Mouse (Mus musculus) MEL (cell line): Measurements from ENCODE around the gene Cdh23. TPM values are rescaled to one million over a fixed set of nuclear protein-coding genes. Genes with fewer than 3 reads are reported as not detected.

Experiments used
- DNase-seq: peaks from one replicate; pipeline ENCODE4 v3.0.0; 2011; ENCODE audit warnings: low read depth, low spot score
- H3K27ac ChIP-seq: 2 replicates; pipeline ENCODE4 v1.5.1; 2012; ENCODE audit warnings: low read depth, mild to moderate bottlenecking, control low read depth, low read length, moderate library complexity; ENCODE audit not compliant: control insufficient read depth
- H3K27me3 ChIP-seq, 2 experiments: fragments of 150-350 bp in 1 of 2; sonication (generic) in 1 of 2; 2 replicates each; pipeline ENCODE4 v1.6.1; 2012; ENCODE audit warnings: low read length in 2 of 2, mild to moderate bottlenecking in 2 of 2, improper control_type of control experiment in 1 of 2, moderate library complexity in 1 of 2; ENCODE audit not compliant: insufficient read depth in 2 of 2, control insufficient read depth in 1 of 2
- H3K36me3 ChIP-seq, 2 experiments: 2 replicates each; pipeline ENCODE4 v1.6.1; 2012 to 2014; ENCODE audit warnings: low read length in 2 of 2, improper control_type of control experiment in 1 of 2, inconsistent platforms in 1 of 2, mild to moderate bottlenecking in 1 of 2; ENCODE audit not compliant: insufficient read depth in 2 of 2, control insufficient read depth in 1 of 2
- H3K4me1 ChIP-seq, 2 experiments: fragments of 150-350 bp in 1 of 2; sonication (generic) in 1 of 2; 2 replicates each; pipeline ENCODE4 v1.6.1; 2012; ENCODE audit warnings: low read length in 2 of 2, improper control_type of control experiment in 1 of 2, mild to moderate bottlenecking in 1 of 2; ENCODE audit not compliant: insufficient read depth in 2 of 2, control insufficient read depth in 1 of 2
- H3K4me3 ChIP-seq, 2 experiments: fragments of 150-350 bp in 1 of 2; sonication (generic) in 1 of 2; 2 replicates each; pipeline ENCODE4 v1.5.1; 2012; ENCODE audit warnings: low read depth in 2 of 2, low read length in 2 of 2, mild to moderate bottlenecking in 2 of 2, moderate library complexity in 2 of 2, control low read depth in 1 of 2, improper control_type of control experiment in 1 of 2; ENCODE audit not compliant: control insufficient read depth in 1 of 2, insufficient read depth in 1 of 2
- H3K79me2 ChIP-seq: 2 replicates; pipeline ENCODE4 v1.6.1; 2012; ENCODE audit warnings: mild to moderate bottlenecking, low read length, moderate library complexity; ENCODE audit not compliant: control insufficient read depth, poor library complexity, insufficient read depth
- H3K9ac ChIP-seq: 2 replicates; pipeline ENCODE4 v1.6.1; 2012; ENCODE audit warnings: low read depth, mild to moderate bottlenecking, control low read depth, low read length, moderate library complexity; ENCODE audit not compliant: control insufficient read depth, poor library complexity, severe bottlenecking
- H3K9me3 ChIP-seq: fragments of 150-350 bp; sonication (generic); replicated peaks from 2 replicates; pipeline ENCODE4 v1.6.1; 2012; ENCODE audit warnings: mild to moderate bottlenecking, low read length, improper control_type of control experiment, moderate library complexity; ENCODE audit not compliant: insufficient read depth
- BHLHE40 ChIP-seq: IDR thresholded peaks from 2 replicates; pipeline ENCODE4 v1.6.1; 2012; ENCODE audit warnings: low read depth, mild to moderate bottlenecking, inconsistent platforms, low read length, improper control_type of control experiment, borderline replicate concordance
- CHD1 ChIP-seq: IDR thresholded peaks from 2 replicates; pipeline ENCODE4 v1.6.1; 2012; ENCODE audit warnings: low read depth, mild to moderate bottlenecking, inconsistent platforms, low read length, improper control_type of control experiment
- CHD2 ChIP-seq: IDR thresholded peaks from 2 replicates; pipeline ENCODE4 v1.6.1; 2011; ENCODE audit warnings: low read length, improper control_type of control experiment
- ETS1 ChIP-seq: IDR thresholded peaks from 2 replicates; pipeline ENCODE4 v1.6.1; 2012; ENCODE audit warnings: low read depth, mild to moderate bottlenecking, inconsistent platforms, low read length, improper control_type of control experiment, moderate library complexity
- GABPA ChIP-seq: IDR thresholded peaks from 2 replicates; pipeline ENCODE4 v1.6.1; 2012; ENCODE audit warnings: low read depth, mild to moderate bottlenecking, inconsistent platforms, low read length, improper control_type of control experiment, moderate library complexity
- HCFC1 ChIP-seq: IDR thresholded peaks from 2 replicates; pipeline ENCODE4 v1.6.1; 2012; ENCODE audit warnings: low read depth, mild to moderate bottlenecking, inconsistent platforms, low read length, improper control_type of control experiment, moderate library complexity
- JUND ChIP-seq: IDR thresholded peaks from 2 replicates; pipeline ENCODE4 v1.6.1; 2011; ENCODE audit warnings: low read depth, mild to moderate bottlenecking, improper control_type of control experiment, low read length
- MAFK ChIP-seq: IDR thresholded peaks from 2 replicates; pipeline ENCODE4 v1.6.1; 2011; ENCODE audit warnings: low read depth, mild to moderate bottlenecking, low read length, improper control_type of control experiment, borderline replicate concordance
- MAX ChIP-seq: IDR thresholded peaks from 2 replicates; pipeline ENCODE4 v1.6.1; 2011; ENCODE audit warnings: low read length, improper control_type of control experiment
- MEF2A ChIP-seq: IDR thresholded peaks from 2 replicates; pipeline ENCODE4 v1.6.1; 2014; ENCODE audit warnings: low read depth, mild to moderate bottlenecking, inconsistent platforms, low read length, improper control_type of control experiment; ENCODE audit not compliant: poor library complexity, insufficient replicate concordance, severe bottlenecking; ENCODE audit errors: extremely low read depth
- MXI1 ChIP-seq: IDR thresholded peaks from 2 replicates; pipeline ENCODE4 v1.6.1; 2011; ENCODE audit warnings: mild to moderate bottlenecking, low read depth, low read length, improper control_type of control experiment
- MYB ChIP-seq: IDR thresholded peaks from 2 replicates; pipeline ENCODE4 v1.6.1; 2011; ENCODE audit warnings: mild to moderate bottlenecking, low read depth, low read length, improper control_type of control experiment
- MYC ChIP-seq: IDR thresholded peaks from 2 replicates; pipeline ENCODE4 v1.6.1; 2011; ENCODE audit warnings: low read depth, mild to moderate bottlenecking, low read length, improper control_type of control experiment, moderate library complexity
- NELFE ChIP-seq: IDR thresholded peaks from 2 replicates; pipeline ENCODE4 v1.6.1; 2011; ENCODE audit warnings: low read depth, low read length, improper control_type of control experiment
- POLR2AphosphoS2 ChIP-seq: IDR thresholded peaks from 2 replicates; pipeline ENCODE4 v1.6.1; 2011; ENCODE audit warnings: low read length, improper control_type of control experiment
- POLR2AphosphoS5 ChIP-seq: IDR thresholded peaks from 2 replicates; pipeline ENCODE4 v1.6.1; 2012; ENCODE audit warnings: low read depth, borderline replicate concordance, mild to moderate bottlenecking, inconsistent platforms, low read length, moderate library complexity, mixed read lengths
- RAD21 ChIP-seq: IDR thresholded peaks from 2 replicates; pipeline ENCODE4 v1.6.1; 2011; ENCODE audit warnings: mild to moderate bottlenecking, low read depth, low read length, improper control_type of control experiment
- RCOR1 ChIP-seq: IDR thresholded peaks from 2 replicates; pipeline ENCODE4 v1.6.1; 2012; ENCODE audit warnings: low read depth, mild to moderate bottlenecking, inconsistent platforms, low read length, improper control_type of control experiment
- TBP ChIP-seq: IDR thresholded peaks from 2 replicates; pipeline ENCODE4 v1.8.0; 2011; ENCODE audit warnings: low read depth, low read length, improper control_type of control experiment
- TCF12 ChIP-seq: IDR thresholded peaks from 2 replicates; pipeline ENCODE4 v1.6.1; 2014; ENCODE audit warnings: low read depth, mild to moderate bottlenecking, inconsistent platforms, low read length, improper control_type of control experiment, moderate library complexity
- UBTF ChIP-seq: IDR thresholded peaks from 2 replicates; pipeline ENCODE4 v1.6.1; 2012; ENCODE audit warnings: low read depth, mild to moderate bottlenecking, inconsistent platforms, low read length, improper control_type of control experiment, moderate library complexity, borderline replicate concordance; ENCODE audit not compliant: insufficient read depth
- USF1 ChIP-seq: IDR thresholded peaks from 2 replicates; pipeline ENCODE4 v1.6.1; 2014; ENCODE audit warnings: low read depth, mild to moderate bottlenecking, inconsistent platforms, low read length, improper control_type of control experiment, moderate library complexity
- ZKSCAN1 ChIP-seq: IDR thresholded peaks from 2 replicates; pipeline ENCODE4 v1.6.1; 2012; ENCODE audit warnings: low read depth, mild to moderate bottlenecking, inconsistent platforms, low read length, improper control_type of control experiment, moderate library complexity
- ZMIZ1 ChIP-seq: IDR thresholded peaks from 2 replicates; pipeline ENCODE4 v1.6.1; 2012; ENCODE audit warnings: low read depth, mild to moderate bottlenecking, inconsistent platforms, low read length, improper control_type of control experiment, moderate library complexity
- polyA plus RNA-seq, 2 experiments: library from polyadenylated mRNA; stranded (reverse) in 1 of 2; unstranded in 1 of 2; fragments of >175 nt in 1 of 2; fragments of >200 nt in 1 of 2; gene quantifications; 2 replicates each; pipeline versions ENCODE4 v1.2.1 to v1.2.4; 2012; ENCODE audit warnings: low replicate concordance in 2 of 2, low read depth in 1 of 2; ENCODE audit not compliant: insufficient read length in 2 of 2, insufficient read depth in 1 of 2, missing spikeins in 1 of 2
- total RNA-seq: library from RNA; depleted of rRNA; stranded (reverse); fragments of 300-350 nt; gene quantifications from 2 replicates; pipeline ENCODE4 v1.2.3, GENCODE M21; 2012

The Cdh23 gene
- total and polyA plus RNA-seq, 3 experiments, result 0.04 TPM; not detected in 2

- Histone ChIP-seq H3K4me1 (peaks cover 3 to 12% of the 10 kb centered on the region in 2 experiments; a peak in 2 of 4 replicates), H3K9ac (no peak overlapping the region), H3K36me3 (peaks cover 0 to 3% of the 10 kb centered on the region in 2 experiments; a peak in 1 of 4 replicates), H3K9me3 (no peaks in the 10 kb centered on the region), H3K79me2 (no peaks in the 10 kb centered on the region), H3K27me3 (no peaks in the 10 kb centered on the region), H3K4me3 (no peak overlapping the region)
- DNase-seq, result peak; percentile 41
- no peak for TF ChIP-seq NELFE
- TF ChIP-seq RCOR1, result no peak
- no peak for TF ChIP-seq UBTF
- no peak for TF ChIP-seq MAFK
- TF ChIP-seq MAX, result no peak
- no peak for TF ChIP-seq MYC
- TF ChIP-seq CHD2, result no peak
- TF ChIP-seq POLR2AphosphoS5, result no peak
- TF ChIP-seq GABPA, result no peak
- TF ChIP-seq CHD1, result no peak
- TF ChIP-seq ETS1, result no peak
- no peak for TF ChIP-seq MEF2A
- TF ChIP-seq MYB, result no peak
- TF ChIP-seq ZKSCAN1, result no peak
- TF ChIP-seq POLR2AphosphoS2, result no peak
- TF ChIP-seq, all 39 proteins: peak for 0
- H3K27ac ChIP-seq, result no peak overlapping the region
These were observed 354.8 kb downstream of the Cdh23 start for GRCm38 (mm10) chr10:60341528-60341927.

- no peak for DNase-seq
- H3K27me3 ChIP-seq, result no peaks in the 10 kb centered on the region
- no peaks in the 10 kb centered on the region for H3K36me3 ChIP-seq
- no peaks in the 10 kb centered on the region for H3K9me3 ChIP-seq
- H3K4me1 ChIP-seq, result no peaks in the 10 kb centered on the region
- no peaks in the 10 kb centered on the region for H3K79me2 ChIP-seq
- H3K4me3 ChIP-seq, result no peak overlapping the region
- H3K9ac ChIP-seq, result no peak overlapping the region
- no peak overlapping the region for H3K27ac ChIP-seq
- TF ChIP-seq ZKSCAN1 (peak; percentile 100), RCOR1 (no peak)
- TF ChIP-seq, all 39 proteins: peak for 1
These were observed 361.3 kb downstream of the Cdh23 start for GRCm38 (mm10) chr10:60335021-60335420.

DNA sequence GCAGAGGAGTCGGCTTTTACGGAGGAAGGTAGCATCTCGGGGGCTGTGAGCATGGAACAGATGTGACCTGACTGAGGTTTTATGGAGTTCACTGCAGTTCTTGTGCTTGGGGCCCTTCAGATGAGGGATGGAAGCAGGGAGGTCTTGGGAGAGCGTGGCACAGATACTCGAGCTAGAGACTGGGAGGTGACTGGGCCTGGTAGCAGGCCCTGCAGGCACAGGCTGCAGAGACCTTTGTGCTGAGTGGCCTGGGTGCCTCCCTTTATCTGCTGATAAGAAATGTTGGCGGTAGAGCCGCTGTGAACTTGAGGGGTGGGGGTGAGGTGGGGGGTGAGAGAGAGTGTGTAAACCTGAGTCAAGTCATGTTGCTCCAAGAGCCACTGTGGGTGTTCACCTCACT lies 361.7 kb downstream of the Cdh23 start:
- no peak overlapping the region for H3K27ac ChIP-seq
- no peak for DNase-seq
- no peak overlapping the region for H3K4me3 ChIP-seq
- no peaks in the 10 kb centered on the region for H3K36me3 ChIP-seq
- H3K9me3 ChIP-seq, result no peaks in the 10 kb centered on the region
- no peaks in the 10 kb centered on the region for H3K79me2 ChIP-seq
- no peak overlapping the region for H3K9ac ChIP-seq
- no peaks in the 10 kb centered on the region for H3K4me1 ChIP-seq
- TF ChIP-seq TBP (no peak), TCF12 (no peak), GABPA (no peak), JUND (no peak), RAD21 (no peak), BHLHE40 (no peak), MAFK (no peak), USF1 (no peak), HCFC1 (no peak), ZMIZ1 (no peak), MXI1 (no peak), POLR2AphosphoS2 (no peak)
- no peaks in the 10 kb centered on the region for H3K27me3 ChIP-seq
